Mouse (Mus musculus): ENCODE measurements around the gene Gm29564. TPM values are rescaled to one million over a fixed set of nuclear protein-coding genes. Genes with fewer than 3 reads are reported as not detected.
"Not testable (repeated sequence)": the region's sequence is repeated elsewhere in the genome, so short reads cannot be mapped to it uniquely, and the experiment has no call there.

Gene Gm29564
- polyA plus RNA-seq (2015; fragmentation: Nextera tagmentation; extraction: Ambion mirVana): not detected in 2 replicates

- H3K9me3 ChIP-seq (replicated peaks; ENCODE audit: control insufficient read depth, low read length); H3K27me3 ChIP-seq (ENCODE audit: control insufficient read depth, insufficient read depth, low read depth, low read length); H3K4me3 ChIP-seq (ENCODE audit: low read depth, low read length); H3K9ac ChIP-seq (ENCODE audit: low read depth, low read length); H3K36me3 ChIP-seq (ENCODE audit: control insufficient read depth, insufficient read depth); H3K4me1 ChIP-seq (ENCODE audit: control insufficient read depth, low read depth, low read length); H3K4me2 ChIP-seq (ENCODE audit: low read depth, low read length); ATAC-seq (ENCODE audit: low read depth); H3K27ac ChIP-seq (ENCODE audit: low read length): not testable (repeated sequence)
- no CpG with 5 or more reads among the region's 6 CpGs for WGBS (ENCODE audit: insufficient replicate concordance)
Measured at GRCm38 (mm10) chrY:78212693-78213092, at the start of gene Gm29564. Gm29564 (plus strand) TSS chrY:78212993.

Other genes with a start within 250 kb of the Gm29564 start
- gene Gm20867, start 249.8 kb upstream of the Gm29564 start, polyA plus RNA-seq (2015; fragmentation: Nextera tagmentation; extraction: Ambion mirVana): not detected in 2 replicates